Mouse (Mus musculus): Measurements from ENCODE around the gene Ms4a13.
A peak's percentile ranks its signal among the peaks of the same experiment; 100 is the strongest.
"Not testable (repeated sequence)": the region's sequence is repeated elsewhere in the genome, so short reads cannot be mapped to it uniquely, and the experiment has no call there.

Ms4a13 gene

DNA sequence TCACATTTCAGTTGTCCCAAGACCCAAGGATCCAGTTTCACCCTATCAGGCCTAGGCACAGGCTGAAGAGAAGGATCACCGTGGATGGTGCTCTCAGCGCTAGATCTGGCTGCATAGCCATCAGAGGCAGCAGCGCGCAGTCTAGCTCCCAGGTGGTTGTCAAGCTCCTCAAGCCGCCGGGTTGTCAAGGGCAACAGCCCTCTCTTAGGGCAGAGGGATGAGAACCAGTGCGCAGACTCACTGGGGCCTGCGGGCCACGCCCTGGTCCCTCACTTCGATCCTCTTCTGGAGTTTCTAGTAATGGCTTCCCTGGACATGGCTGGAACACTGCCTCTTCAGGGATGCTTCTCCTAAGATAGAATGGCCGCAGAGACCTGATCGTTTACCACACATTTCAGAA, at the start of gene Ms4a13:
Gene Ms4a13 (minus strand): TSS at position 192 of the 400 bp plus-strand sequence.
- no peak for DNase-seq (ENCODE audit: low read depth, low spot score)

- DNase-seq (ENCODE audit: low read depth, low spot score), result no peak
Measured at GRCm38 (mm10) chr19:11244230-11244629, 47.7 kb upstream of the Ms4a13 start.

GRCm38 (mm10) chr19:11242560-11242959, 46.0 kb upstream of the Ms4a13 start:
- no peak for DNase-seq (ENCODE audit: low read depth, low spot score)

DNA sequence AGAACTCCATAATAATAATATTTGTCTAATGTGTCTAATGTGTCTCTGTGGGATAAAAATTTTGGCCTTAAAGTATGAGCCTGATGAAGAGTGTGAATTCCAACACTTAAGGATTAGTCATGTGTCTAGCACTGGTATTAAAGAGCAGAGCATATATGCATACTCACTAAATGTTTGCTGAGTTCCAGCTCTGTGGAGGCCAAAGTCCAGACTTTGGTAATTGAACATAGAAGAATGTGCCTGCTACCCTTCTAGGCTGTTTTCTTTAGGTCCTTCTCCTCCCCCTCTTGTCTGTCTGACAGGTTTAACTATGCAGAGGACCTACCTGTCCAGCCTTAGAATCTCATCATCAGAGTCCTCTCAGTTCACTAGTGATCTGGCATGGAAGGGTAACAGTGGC, 39.3 kb upstream of the Ms4a13 start:
- no peak for DNase-seq (ENCODE audit: low read depth, low spot score)

DNA sequence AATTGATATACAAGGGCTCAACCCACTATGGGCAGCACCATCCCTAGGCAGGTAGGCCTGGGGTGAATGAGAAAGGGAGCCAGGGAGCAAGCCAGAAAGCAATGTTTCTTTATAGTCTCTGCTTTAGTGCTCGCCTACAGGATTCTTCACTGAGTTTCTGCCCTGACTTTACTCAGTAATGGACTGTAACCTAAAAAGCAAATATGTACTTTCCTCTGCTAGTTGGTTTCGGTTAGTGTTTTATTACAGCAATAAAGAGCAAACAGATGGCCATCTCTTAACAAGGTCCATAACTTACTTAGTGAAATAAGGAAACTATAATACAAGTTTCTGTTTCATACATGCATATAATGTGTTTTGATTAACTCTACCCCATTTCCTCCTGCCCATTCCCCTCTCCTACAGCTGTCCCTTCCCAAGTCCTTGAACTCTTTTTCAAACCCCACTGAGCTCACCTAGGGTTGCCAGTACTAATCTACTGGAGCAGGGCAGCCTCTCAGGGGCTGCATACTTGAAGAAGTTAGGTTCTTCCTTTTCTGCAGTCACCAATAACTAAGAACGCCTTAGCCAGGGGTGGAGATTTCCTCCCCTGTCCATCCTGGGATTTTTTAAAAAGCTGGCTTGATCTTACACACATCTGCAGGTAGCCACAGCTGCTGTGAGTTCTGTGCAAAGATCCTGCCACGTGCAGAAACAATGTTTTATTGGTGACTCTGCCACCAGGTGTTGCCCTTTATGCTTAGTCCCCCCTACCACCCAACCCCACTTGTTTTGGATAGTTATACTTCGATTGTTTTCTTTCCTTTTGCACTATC, 38.6 kb upstream of the Ms4a13 start:
- DNase-seq (ENCODE audit: low read depth, low spot score), result no peak

GRCm38 (mm10) chr19:11234244-11234643, 37.7 kb upstream of the Ms4a13 start:
- DNase-seq (ENCODE audit: low read depth, low spot score), result no peak

DNA sequence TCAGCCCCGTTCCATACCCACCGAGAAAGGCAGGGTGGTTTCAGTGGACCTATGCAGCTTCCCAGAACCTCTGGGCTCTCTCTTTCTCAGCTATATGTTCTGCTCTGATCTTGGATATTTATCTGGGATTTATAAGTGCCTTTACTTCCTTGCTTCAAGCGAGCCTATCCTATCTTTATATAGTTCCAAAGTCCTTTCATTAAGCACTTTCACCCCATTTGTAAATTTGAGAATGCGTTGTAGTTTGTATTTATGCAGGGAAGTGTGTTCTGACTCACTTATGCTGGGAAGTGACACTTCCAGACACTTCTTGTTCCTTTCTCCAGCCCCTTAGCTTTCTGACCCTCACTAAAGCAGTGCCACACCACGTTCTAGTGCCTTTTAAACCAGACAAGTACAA, 35.8 kb upstream of the Ms4a13 start, which contains the start of gene Ms4a12:
Gene Ms4a12 (minus strand): TSS at position 101 of the 400 bp plus-strand sequence.
- no peak for DNase-seq (ENCODE audit: low read depth, low spot score)

GRCm38 (mm10) chr19:11192552-11192951, 4.0 kb downstream of the Ms4a13 start:
- DNase-seq (ENCODE audit: low read depth, low spot score), result no peak

DNA sequence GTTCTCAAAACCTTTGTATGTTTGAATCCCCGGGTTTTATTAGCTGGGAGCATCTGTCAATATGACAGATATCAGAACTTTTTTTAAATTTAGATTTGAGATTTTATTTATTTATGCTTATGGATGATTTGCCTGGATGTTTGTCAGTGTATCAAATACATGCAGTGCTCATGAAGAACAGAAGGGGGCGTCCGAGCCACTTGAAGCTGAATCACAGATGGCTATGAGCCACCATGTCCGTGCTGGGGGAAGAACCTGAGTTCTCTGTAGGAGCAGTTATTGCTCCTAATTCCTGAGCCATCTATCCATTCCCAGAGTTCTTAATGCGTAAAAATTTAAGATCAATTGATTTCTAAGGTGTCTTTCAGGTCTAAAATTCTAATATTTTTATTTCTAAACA, 12.4 kb downstream of the Ms4a13 start:
- no peak for DNase-seq (ENCODE audit: low read depth, low spot score)

- no peak for DNase-seq (ENCODE audit: low read depth, low spot score)
Measured at GRCm38 (mm10) chr19:11177464-11177863, 19.1 kb downstream of the Ms4a13 start.

- no peak for DNase-seq (ENCODE audit: low read depth, low spot score)
Measured at GRCm38 (mm10) chr19:11165172-11165571, 31.4 kb downstream of the Ms4a13 start, which contains the start of gene 1700025F22Rik. Gene 1700025F22Rik, minus strand, starts transcription at chr19:11165320.

GRCm38 (mm10) chr19:11157890-11158289, 38.6 kb downstream of the Ms4a13 start:
- DNase-seq (ENCODE audit: low read depth, low spot score), result not testable (repeated sequence)

- DNase-seq (ENCODE audit: low read depth, low spot score), result no peak
Measured at GRCm38 (mm10) chr19:11135336-11135735, 61.2 kb downstream of the Ms4a13 start.

GRCm38 (mm10) chr19:11134852-11135251, 61.7 kb downstream of the Ms4a13 start:
- DNase-seq (ENCODE audit: low read depth, low spot score), result no peak

DNA sequence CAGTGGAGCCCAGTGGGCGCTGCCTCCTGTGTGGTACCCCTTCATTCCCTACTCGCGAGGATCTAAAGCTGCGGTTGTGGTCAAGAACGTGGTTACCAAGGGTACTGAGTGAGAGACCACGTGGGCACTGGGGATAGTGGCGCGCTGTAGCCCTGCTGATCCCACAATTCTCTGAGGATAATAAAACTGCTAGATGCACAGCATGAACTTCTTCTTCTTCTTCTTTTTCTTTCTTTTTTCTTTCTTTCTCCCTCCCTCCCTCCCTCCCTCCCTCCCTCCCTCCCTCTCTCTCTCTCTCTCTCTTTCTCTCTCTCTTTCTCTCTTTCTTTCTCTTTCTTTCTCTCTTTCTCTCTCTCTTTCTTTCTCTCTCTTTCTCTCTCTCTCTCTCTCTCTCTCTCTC, 65.8 kb downstream of the Ms4a13 start, which contains the start of gene 1700017D01Rik:
Gene 1700017D01Rik (minus strand): TSS at position 101 of the 400 bp plus-strand sequence.
- DNase-seq (ENCODE audit: low read depth, low spot score), result not testable (repeated sequence)

DNA sequence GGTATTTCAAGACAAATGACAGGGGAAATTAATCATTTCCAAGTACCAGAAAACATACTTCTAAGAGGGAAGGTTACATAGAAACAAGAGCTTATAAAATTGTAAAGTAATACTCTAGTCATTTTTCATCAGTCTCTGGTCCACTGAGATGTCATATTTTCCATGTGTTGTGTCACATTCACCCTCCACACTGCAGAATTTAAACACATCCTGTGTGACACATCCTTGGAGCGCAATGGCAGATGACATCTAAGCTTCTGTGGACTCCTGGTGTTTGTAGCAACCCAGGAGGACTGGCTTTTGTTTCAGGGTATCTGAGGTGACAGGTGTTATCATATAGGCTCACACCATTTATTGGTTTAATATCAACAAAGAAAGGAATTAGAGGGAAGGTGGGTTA, 66.8 kb downstream of the Ms4a13 start:
- no peak for DNase-seq (ENCODE audit: low read depth, low spot score)

DNA sequence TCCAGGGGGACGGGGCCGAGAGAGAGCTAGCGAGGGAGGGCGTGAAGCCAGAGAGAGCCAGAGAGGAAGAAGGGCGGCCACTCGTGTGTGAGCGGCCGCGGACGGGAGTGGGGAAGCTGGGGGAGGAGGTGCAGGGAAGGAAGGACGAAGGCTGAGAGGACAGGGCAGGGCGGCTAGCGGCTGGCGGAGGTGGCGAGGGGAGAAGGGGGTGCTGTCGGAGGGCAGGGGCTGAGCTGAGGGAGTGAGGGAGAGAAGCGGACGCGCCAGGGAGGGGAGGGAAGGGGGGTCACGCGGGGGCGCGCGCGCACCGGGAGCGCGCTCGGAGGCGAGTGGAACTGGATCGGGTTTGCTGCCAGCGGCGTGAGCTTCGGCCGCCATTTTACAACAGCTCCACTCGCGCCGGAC, 75.5 kb downstream of the Ms4a13 start:
- DNase-seq (ENCODE audit: low read depth, low spot score), result peak; percentile 14

Data from retina, postnatal 7 days (tissue).